Mouse (Mus musculus) adrenal gland, adult 2 months (tissue): Measurements from ENCODE around the gene Fpgs. TPM values are rescaled to one million over a fixed set of nuclear protein-coding genes. Genes with fewer than 3 reads are reported as not detected.

ENCODE experiments used
- DNase-seq: peaks from one replicate; pipeline ENCODE4 v3.0.0; 2021
- long read RNA-seq: library from polyadenylated mRNA; stranded (forward); transcript quantifications from one replicate; pipeline ENCODE4 v2.0.0, GENCODE M21; 2021
- polyA plus RNA-seq: library from polyadenylated mRNA; depleted of rRNA; stranded (reverse); fragments of >200 nt; gene quantifications from 2 replicates; pipeline ENCODE4 v1.2.3, GENCODE M21; 2012; rRNA removed
- total RNA-seq, 2 experiments: library from RNA; stranded (reverse); gene quantifications; 2 replicates each; pipeline ENCODE4 v1.2.3; 2021

Fpgs gene
- total RNA-seq (10 to 100 TPM in 1 of 2 experiments, 1 to 10 TPM in 1; 7.5 to 13.9 TPM), polyA plus RNA-seq (45.7 and 48.2 TPM in 2 replicates)
- long read RNA-seq, transcript Fpgs-201 (15 exons, 2,273 nt): major isoform, 17 of 24 reads
- long read RNA-seq, partial matches to known transcripts: 3 of 24 reads
- long read RNA-seq, other reads (novel, unspliced or antisense): 4 of 24 reads

DNA sequence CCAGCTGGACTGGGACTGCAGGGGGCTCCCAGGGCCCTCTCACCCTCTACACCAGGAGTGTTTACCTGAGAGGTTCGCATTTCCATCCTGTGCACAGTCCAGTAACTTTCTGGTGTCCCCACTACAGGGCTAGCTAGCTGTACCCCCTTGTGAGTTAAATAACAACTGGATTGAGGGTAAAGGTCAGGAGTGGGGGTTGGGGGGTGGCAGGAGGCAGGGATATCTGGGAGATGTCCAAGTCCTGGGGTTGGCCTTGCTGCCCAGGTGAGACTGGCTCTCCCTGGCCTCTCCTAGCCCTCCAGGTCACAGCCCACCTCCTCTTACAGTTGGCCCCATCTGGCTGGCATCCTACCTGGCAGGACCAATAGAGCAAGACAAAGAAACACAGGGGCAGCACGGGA is at the start of gene Fpgs:
Gene Fpgs (minus strand): TSS at position 125 of the 401 bp plus-strand sequence.
- no peak for DNase-seq

DNA sequence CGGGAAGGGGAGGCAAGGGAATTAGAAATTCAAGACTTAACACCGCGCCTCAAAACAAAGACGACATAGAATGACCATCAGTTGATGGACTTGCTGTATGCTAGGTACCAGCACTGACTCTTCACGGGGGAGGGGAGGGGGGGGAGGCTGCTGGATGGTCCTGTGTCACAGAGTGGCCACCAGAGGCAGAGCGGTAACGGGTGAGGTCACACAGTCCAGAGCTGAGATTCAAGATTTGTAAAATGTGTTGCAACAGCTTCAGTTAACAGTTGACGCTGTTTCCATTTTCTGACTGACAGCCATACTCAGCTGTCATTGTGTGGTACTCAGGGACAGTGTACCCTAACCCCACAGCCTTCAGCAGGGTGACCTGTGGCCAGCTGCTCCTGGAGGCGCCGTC is 48.2 kb upstream of the Fpgs start:
- no peak for DNase-seq

DNA sequence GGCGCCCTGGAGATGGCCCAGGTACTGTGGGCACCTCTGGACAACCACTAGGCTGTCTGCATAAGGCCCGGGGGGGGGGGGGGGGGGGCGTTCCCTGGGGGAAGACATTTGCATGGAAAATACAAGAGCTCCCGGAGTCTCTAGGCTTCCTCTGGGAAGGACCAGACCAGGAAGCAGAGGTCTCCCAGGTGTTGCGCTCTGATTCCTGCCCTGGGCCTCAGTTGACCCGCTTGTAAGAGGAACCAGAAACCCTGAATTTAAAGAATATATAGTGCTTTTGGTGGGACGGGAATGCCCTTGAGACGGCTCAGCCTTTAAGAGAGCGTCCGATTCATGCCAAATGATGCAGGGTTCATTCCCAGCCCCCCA is 47.7 kb upstream of the Fpgs start:
- DNase-seq: no peak

- DNase-seq: peak; percentile 89
Observed at GRCm38 (mm10) chr2:32750887-32751664, 47.1 kb upstream of the Fpgs start.

DNA sequence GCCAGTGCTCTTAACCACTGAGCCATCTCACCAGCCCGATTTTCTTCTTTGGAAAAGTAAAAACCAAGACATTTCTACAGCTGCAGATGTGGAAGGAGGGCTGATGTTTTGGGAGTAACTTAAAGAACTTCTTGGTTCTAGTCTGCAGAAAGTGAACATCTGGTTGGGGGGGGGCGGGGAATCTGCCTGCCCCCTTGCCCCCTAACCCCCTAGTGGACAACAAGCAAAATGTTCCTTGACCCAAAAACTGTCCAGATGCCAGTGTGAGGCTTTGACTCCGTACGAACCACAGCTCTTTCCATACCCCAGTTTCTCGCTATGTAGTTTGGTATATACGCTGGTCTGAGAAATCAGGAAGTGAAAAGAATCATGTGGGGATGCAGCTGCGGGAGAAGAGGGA is 46.3 kb upstream of the Fpgs start:
- no peak for DNase-seq

DNA sequence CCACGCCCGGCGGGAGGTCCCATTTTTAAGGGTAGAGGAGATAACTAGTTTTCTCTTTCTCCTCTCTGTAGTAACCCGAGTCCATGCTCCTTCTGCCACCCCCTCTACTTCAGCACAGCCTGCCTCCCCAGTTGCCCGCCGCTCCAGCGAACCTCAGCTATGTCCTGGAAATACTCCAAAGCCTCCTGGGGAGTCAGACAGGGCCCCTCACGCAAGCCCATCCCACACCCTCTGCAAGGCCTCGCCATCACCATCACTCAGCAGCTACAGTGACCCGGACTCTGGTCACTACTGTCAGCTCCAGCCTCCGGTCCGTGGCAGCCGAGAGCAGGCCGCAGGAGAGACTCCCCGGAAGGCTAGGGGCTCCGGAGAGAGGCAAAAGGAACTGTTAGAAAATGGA is 45.1 kb upstream of the Fpgs start:
- DNase-seq: no peak

- DNase-seq: no peak
Observed at GRCm38 (mm10) chr2:32744272-32744982, 40.5 kb upstream of the Fpgs start.

DNA sequence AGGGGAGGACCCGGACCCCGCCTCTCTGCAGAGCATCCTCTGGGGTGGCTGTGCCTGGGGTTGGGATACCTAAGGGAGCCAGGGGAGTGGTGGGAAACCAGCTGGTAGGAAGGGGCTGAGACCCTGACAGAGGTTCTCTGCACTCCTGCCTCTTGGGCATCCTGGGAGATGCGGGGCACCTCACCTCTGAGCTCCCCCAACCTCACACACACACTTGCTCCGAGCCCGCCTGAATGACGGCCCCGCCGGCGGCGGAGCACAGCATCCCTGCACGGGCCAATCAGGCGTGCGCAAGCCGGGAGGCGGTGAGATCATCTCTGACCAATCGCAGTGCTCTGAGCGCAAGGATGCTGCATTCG is 38.2 kb upstream of the Fpgs start:
- no peak for DNase-seq

DNA sequence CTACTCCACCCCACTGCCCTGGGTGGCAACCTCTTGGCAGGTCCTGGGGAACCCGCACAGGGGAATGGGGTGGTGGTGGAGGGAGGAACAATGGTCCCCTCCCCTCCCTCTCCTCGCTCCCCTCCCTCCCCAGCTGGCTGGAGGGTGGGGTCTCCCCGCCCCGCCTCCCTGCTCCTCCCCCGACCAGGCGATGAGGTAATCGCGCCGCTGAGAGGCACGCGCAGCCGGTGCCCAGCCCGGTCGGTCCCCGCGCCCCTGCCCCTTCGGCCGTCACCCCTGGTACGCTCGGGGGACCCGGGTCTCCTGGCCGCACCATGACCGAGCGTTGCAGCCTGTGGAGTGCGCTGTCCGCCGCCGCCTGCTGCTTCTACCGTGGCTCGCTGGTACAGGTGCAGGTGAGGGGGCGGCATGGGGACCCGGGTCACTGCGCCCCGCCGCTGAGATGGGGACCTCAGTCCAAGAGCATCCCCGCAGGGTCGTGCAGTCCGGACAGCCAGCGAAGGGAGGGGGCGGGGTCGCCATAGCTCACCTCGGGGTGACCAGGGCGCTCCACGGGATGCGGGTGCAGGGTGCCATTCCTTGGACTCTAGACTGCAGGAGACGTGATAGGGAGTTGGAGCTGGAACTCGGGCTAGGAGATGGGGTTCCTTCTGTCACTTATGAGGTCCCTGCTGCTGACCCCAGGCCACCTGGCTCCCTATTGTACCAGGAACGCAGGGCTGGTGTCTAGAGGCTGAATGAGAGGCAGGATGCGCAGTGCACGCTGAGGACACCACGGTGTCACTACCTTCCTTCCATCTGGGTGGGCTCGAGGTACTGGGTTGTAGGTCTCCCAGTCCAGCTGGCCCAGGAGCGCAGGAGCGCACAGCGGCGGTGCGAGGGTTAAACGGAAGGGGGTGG is 37.6 kb upstream of the Fpgs start:
- DNase-seq: peak; percentile 62

GRCm38 (mm10) chr2:32740916-32741272 is 36.9 kb upstream of the Fpgs start, which contains the start of gene 6330409D20Rik:
6330409D20Rik (minus strand) TSS chr2:32741016.
- DNase-seq: no peak

GRCm38 (mm10) chr2:32739311-32739710 is 35.4 kb upstream of the Fpgs start:
- DNase-seq: peak; percentile 56

DNA sequence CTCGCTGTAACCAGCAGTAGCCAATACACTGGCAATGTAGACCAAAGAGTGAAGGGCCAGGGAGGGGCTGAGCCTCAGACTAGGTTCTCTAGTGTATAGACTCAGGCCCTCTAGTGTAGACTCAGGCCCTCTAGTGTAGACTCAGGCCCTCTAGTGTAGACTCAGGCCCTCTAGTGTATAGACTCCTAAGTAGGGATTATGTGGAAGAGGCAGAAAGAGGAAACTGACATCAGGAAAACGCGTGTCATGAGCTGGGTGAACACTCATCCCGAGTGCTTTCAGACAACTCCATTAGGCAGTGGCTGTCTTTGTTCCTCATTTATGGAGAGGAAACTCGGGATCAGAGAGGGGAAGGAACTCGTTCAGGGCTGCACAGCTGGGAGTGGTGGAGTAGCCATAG is 33.1 kb upstream of the Fpgs start:
- no peak for DNase-seq

DNA sequence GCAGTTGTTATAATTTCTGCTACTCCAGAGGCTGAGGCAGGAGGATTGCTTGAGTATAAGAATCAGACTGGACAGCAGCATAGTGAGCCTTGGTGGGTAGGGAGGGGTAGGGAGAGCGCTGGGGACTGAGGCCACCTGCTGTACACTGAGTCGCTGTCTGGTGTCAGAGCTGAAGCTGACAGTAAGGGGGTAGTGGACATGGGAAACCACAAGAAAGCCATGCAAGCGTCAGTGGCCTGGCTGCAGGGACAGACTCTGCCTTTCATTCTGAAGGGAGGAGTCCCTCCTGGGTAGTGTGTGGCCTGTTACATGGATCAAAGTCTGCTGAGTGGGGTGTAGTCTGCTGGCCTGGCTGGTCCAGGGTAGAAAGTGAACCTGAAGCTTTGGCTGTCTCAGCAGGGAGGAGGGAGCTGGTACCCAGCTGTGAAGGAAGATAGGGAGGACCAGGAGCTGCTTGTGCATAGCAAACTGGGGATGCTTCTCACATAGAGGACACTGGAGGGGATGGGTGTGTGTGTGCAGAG is 32.4 kb upstream of the Fpgs start:
- DNase-seq: no peak

GRCm38 (mm10) chr2:32734933-32735332 is 31.0 kb upstream of the Fpgs start:
- DNase-seq: peak; percentile 74

- DNase-seq: no peak
Observed at GRCm38 (mm10) chr2:32734480-32734879, 30.5 kb upstream of the Fpgs start.

DNA sequence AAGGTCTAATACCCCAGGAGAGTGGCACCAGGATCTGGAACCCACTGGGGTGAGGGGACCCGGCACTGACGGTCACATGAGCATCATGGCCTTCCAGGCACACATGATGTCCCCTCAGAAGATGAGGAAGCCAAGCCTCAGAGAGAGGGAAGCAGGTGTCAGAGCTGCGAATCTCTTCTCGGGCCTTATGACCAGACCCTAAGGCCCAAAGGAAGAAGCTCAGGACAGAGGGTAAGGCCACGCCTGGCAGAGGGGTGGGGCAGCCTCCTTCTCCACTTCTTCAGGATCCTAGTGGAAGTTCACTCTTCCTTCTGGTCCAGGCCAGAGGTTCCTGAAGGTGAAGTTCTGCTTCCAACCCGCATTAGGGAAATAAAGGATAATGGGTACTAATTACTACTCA is 28.8 kb upstream of the Fpgs start:
- no peak for DNase-seq

- DNase-seq: no peak
Observed at GRCm38 (mm10) chr2:32731911-32732310, 28.0 kb upstream of the Fpgs start.

DNA sequence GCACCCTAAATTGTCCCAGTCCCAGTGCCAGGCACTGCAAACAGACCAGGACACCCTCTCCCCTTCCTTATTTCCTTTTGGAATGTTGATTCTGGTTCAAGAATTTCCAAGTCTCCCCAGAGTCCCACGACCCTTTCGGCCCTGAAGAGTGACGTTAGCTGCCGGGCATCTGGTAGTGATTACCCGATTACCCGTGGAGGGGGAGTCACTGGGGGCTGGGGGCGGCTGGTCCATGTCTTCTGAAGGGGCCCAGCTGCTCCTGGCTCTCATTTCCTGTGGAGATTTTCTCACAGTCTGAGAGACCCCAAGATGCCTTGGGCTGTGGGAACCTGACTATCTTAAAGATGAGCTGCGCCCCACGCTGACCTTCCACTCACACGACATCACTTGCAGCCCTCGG is 26.9 kb upstream of the Fpgs start:
- no peak for DNase-seq

DNA sequence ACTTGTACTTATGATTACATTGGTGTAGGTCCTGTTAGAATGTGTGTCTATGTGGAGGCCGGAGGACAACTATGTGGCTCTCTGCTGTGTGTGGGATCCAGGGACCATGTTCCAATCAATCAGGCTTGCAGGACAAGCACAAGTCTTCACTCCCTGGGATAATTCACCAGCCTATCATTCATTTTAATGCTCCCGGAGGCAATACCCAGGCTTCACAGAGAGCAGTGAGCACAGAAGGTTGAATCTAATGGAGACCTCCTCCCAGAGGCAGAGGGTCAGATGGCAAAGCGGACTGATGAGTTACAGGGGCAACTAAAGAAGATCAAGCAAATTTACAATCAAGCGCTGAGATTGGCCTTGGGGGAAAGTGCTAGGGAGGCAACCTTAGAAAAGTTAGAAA is 25.6 kb upstream of the Fpgs start:
- no peak for DNase-seq

DNA sequence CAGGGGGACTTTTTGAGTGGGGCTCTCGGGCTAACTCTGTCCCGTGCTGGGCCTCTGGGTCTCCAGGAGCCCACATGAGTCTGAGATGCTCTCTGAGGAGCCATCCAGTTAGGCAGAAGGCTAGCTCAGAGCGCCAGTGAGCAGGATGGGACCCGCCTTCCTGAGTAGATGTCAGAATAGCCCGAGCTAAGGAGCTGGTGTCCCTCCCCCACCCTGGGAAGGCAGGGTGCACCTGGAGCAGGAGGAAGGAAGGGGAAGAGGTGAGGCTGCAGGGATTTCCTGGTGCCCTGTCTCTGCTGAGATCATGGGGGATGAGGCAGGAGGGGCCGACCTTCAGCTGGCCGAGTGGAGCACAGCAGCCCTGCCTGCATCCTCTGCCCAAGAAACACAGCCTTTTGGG is 24.5 kb upstream of the Fpgs start:
- peak; percentile 77 for DNase-seq

DNA sequence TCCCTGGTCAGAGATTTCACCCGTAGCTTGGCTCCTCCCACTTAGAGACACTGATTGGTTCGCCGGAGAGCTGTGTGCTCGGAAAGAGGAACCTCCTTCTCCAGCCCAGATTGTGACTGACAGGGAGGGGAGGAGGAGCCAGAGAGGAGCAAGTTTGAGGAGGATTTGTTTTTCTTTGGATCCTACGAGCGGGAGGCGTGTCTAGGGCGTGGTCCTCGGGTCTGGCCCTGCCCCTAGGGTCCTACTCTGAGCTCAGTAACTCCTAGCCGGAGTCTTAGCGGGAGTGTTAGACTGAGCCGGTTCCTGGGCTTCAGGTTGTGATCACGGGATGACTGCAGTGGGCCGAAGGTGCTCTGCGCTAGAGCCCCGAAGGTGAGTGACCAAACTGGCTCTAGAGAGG is 23.5 kb upstream of the Fpgs start:
- DNase-seq: peak; percentile 96
